Mouse (Mus musculus) lung, adult 2 months (tissue): ENCODE data around the gene Ankrd44. TPM values are rescaled to one million over a fixed set of nuclear protein-coding genes. Genes with fewer than 3 reads are reported as not detected.

Source experiments
- DNase-seq: peaks from one replicate; pipeline ENCODE4 v3.0.0; 2022
- H3K4me1 ChIP-seq: fragments of 200-500 bp; 2 replicates; pipeline ENCODE4 v1.6.1; 2011; ENCODE audit warnings: low read length; ENCODE audit not compliant: control insufficient read depth, insufficient read depth
- H3K4me3 ChIP-seq: fragments of 200-500 bp; replicated peaks from 2 replicates; pipeline ENCODE3; 2011; ENCODE audit warnings: low read depth, mild to moderate bottlenecking, control low read depth, low read length; ENCODE audit errors: extremely low read depth
- CTCF ChIP-seq: fragments of 200-500 bp; IDR thresholded peaks from 2 replicates; pipeline ENCODE4 v1.5.1; 2011; ENCODE audit warnings: mild to moderate bottlenecking, low read length, control low read depth; ENCODE audit not compliant: insufficient read depth
- POLR2A ChIP-seq: fragments of 200-500 bp; IDR thresholded peaks from 2 replicates; pipeline ENCODE4 v1.6.1; 2011; ENCODE audit warnings: low read depth, mild to moderate bottlenecking, control low read depth, low read length, borderline replicate concordance; ENCODE audit errors: extremely low read depth
- WGBS: fragments of 180-500 bp; shearing (Covaris S2); methylation state at CpG from one replicate; pipeline ENCODE4 v1.1.7; 2018; 5-methylcytosine and 5-hydroxymethylcytosine counted together
- polyA plus RNA-seq: library from polyadenylated mRNA; depleted of rRNA; stranded (reverse); fragments of >200 nt; gene quantifications from 2 replicates; pipeline ENCODE4 v1.2.3, GENCODE M21; 2012

The Ankrd44 gene
- polyA plus RNA-seq, 1 experiment, result 67.3 TPM

DNA sequence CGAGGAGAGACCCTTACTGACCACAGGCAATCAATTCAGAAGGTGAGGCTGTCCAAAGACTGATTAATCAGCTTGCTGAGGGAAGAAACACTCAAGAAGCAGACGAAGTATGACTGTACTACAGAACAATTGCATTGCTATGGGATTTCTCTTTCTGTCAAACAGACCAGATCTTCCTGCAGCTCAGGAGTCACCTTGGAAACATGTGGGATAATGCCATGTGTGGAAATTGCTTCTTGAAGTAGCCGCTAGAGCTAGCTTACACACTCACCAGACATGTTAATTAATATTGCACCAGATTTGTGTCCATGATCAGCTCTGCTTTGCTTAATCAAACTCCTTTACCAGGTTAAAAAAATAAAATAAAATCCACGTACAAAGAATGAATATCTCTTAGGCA lies 137.8 kb downstream of the Ankrd44 start:
- H3K4me1 ChIP-seq, result peaks cover 11% of the 10 kb centered on the region
- 75% methylated on average over 4 of the region's 4 CpGs for WGBS
- no peak for DNase-seq
- TF ChIP-seq POLR2A, result no peak
- no peak for TF ChIP-seq CTCF
- no peak overlapping the region for H3K4me3 ChIP-seq

DNA sequence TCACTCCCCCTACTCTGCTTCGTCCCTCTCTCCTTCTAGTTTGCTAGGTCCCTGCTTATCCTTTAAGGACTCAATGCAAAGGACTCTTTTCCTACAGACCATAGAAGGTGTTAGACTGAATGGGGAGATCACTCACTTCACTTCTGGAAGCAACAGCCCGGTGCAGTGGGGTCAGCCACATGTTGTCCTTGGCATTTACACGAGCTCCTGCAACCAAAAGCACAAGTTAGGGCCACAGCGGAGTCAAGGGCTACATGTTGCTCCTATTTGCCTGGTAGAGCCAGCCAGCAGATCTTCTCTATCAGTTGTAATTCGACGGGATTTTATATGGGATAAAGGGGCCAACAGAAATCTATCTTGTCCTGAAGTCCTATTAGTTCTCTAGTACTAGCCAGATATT lies 148.0 kb downstream of the Ankrd44 start:
- no peak for TF ChIP-seq CTCF
- no peak for TF ChIP-seq POLR2A
- WGBS, result 88% methylated on average over 6 of the region's 6 CpGs
- 0 out of 2 replicates have a peak, but pooled peaks cover 3% of the 10 kb centered on the region for H3K4me1 ChIP-seq
- DNase-seq, result no peak
- H3K4me3 ChIP-seq, result no peak overlapping the region

DNA sequence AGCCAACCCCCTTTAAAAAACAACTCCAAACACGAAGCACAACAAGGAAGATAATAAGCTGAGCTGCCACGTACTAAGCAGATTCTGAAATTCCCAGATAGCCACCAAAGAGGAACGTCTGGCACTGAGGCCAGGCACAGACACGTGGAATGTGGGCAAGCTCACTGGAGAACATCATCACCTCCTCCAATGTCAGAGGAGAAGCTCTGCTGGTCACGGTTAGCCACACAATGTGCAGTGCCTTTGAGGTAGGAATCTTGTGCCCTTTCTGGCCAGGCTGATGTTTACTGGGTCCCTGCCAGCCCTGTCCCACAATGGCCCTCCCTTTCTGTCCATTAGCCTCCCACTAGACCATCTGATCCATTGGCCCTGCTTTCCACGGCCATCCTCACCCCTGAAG lies 149.1 kb downstream of the Ankrd44 start:
- H3K4me1 ChIP-seq, result 0 out of 2 replicates have a peak, but pooled peaks cover 3% of the 10 kb centered on the region
- no peak for TF ChIP-seq CTCF
- no peak for TF ChIP-seq POLR2A
- H3K4me3 ChIP-seq, result no peak overlapping the region
- no peak for DNase-seq
- WGBS, result 54% methylated on average over 6 of the region's 6 CpGs

DNA sequence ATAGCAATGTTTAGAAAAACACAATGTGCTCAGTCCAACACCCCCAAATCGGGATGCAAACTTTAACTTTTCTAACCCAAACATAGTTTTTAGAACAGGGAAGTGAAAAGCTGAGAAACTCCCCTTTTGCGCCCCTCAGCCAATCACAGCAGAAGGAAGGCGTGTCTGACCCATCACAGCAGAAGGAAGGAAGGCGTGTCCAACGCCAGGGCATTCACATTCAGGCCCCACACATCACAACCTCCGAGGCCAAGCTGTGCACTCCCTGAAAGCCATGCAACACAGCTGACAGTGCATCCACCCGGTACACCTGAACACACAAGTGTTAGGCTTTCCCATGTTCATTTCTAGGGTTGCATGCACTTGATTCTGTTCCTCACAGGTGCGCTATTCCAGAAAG lies 150.1 kb downstream of the Ankrd44 start:
- DNase-seq, result no peak
- WGBS, result 63% methylated on average over 8 of the region's 8 CpGs
- Histone ChIP-seq H3K4me3 (no peak overlapping the region), H3K4me1 (0 out of 2 replicates have a peak, but pooled peaks cover 3% of the 10 kb centered on the region)
- TF ChIP-seq POLR2A (no peak), CTCF (no peak)

DNA sequence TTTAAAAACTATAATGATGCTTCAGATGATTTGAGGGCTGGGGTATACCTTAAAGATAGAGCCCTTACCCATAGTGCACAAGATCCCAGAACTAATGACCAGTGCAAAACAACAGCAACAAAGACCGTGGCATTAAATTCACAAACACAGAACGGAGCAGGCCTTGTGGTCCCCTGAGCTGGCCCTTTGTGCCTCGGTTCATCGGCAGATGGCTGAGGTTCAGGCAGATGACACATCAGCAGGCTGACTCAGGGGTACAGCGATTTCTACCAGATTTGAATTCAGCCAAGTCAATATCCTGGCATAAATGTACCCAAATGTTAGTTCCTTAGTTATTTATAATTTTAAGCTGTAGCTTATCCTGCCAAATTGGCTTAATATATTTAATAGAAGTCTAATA lies 153.3 kb downstream of the Ankrd44 start:
- Histone ChIP-seq H3K4me1 (0 out of 2 replicates have a peak, but pooled peaks cover under 1% of the 10 kb centered on the region), H3K4me3 (no peak overlapping the region)
- no peak for DNase-seq
- 88% methylated on average over 5 of the region's 5 CpGs for WGBS
- TF ChIP-seq POLR2A (no peak), CTCF (no peak)

DNA sequence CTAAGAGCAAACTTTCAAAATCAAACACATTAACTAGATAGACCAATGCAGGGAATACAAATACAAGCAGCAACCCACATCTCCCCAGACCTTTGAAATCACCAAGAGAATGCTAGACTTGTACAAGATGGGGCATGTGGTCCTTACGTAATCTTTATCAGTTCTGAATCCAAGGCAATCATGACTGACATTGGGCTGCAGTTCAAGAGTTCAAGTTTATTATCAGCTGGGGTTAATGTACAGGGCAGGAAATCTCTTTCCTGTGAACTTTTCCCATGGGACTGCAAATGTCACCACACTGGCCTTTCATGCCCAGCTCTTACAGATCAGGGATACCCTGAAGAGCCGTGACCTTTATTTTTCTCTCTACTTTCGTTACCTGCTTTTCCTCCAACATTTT lies 154.7 kb downstream of the Ankrd44 start:
- WGBS, result 86% methylated on average over 3 of the region's 3 CpGs

DNA sequence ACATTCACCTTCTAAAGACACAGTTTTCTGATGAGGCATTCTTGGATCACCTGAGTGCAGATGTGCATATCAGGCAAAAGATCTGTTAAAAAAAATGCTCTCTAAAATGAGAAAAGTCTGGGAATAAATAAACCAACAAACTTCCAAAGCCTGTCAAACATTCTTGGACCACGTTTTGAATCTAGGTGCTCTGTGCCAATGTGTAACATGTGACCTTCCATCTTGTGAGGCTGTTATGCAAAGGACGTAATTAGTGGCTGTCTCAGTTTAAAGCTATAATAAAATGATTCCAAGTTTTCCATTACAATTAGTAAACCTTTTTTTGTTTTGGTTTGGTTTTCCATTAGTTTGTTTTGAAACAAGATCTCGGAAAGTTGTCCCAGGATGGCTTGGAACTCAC lies 159.0 kb downstream of the Ankrd44 start:
- no peak for DNase-seq
- TF ChIP-seq CTCF (no peak), POLR2A (no peak)
- Histone ChIP-seq H3K4me3 (no peak overlapping the region), H3K4me1 (peaks cover 13% of the 10 kb centered on the region)
- whole genome bisulfite sequencing, result 67% methylated on average over 3 of the region's 3 CpGs

More for the DNA sequence above, 154.7 kb downstream of the Ankrd44 start:
- peaks cover 3% of the 10 kb centered on the region for H3K4me1 ChIP-seq
- TF ChIP-seq POLR2A, result no peak
- no peak for TF ChIP-seq CTCF
- DNase-seq, result no peak
- H3K4me3 ChIP-seq, result no peak overlapping the region

DNA sequence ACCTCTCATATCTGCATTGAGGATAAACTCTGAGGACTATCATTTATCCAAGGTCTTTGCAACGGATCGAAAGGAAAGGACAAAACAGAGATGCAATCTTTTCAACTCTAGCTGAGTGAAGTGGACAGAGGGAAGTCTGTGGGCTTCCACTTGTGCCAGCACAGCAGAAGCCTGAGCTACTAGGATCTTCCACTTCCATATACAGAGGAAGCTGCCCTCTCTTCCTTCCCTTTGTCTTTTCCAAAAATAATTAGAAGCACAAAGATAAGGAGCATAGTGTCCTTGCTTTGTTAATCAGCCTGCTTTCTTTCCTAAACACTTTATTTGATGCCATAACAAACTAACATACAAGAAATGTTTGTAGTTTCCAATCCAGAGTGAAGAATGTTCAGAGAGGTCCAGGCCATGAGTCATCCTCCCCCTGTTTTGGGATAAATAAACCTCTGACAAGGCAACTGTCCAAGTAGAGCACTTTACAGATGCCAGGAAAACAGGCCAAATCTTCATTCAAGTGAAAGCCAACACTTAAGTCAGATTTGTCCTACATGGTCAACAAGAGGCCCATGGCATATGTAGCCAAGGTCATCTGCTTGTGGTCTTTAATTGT lies 160.5 kb downstream of the Ankrd44 start:
- Histone ChIP-seq H3K4me1 (peaks cover 13% of the 10 kb centered on the region), H3K4me3 (no peak overlapping the region)
- DNase-seq, result no peak
- 31% methylated on average over 2 of the region's 2 CpGs for WGBS
- TF ChIP-seq POLR2A, result no peak

DNA sequence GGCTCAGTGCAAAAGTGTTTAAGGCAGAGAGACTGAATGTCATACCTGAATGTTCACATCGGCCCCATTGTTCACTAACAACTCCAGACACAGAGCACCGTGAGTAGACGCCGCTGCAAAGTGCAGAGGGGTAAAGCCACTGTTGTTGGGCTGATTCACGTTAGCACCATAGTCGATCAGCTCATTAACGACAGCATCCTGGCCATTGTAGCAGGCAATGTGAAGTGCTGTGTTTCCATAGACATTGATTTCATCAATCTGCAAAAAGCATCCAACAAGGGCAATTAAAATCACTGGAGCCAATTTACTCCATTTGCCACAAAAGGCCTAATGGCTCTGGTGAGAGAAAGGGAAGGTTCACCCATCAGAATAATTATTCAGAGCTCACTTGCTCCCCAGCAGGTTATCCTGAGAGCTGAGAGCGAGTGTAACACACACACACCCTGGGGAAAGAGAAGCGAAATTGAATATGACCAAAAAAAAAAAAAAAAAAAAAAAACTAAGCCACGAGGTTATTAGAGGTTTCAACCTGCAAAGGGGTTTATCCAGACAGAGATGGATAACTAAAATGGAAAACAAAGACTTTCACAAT lies 163.9 kb downstream of the Ankrd44 start:
- no peak for DNase-seq
- 91% methylated on average over 10 of the region's 10 CpGs for WGBS
- peaks cover 13% of the 10 kb centered on the region for H3K4me1 ChIP-seq
- TF ChIP-seq POLR2A (no peak), CTCF (no peak)
- H3K4me3 ChIP-seq, result no peak overlapping the region

DNA sequence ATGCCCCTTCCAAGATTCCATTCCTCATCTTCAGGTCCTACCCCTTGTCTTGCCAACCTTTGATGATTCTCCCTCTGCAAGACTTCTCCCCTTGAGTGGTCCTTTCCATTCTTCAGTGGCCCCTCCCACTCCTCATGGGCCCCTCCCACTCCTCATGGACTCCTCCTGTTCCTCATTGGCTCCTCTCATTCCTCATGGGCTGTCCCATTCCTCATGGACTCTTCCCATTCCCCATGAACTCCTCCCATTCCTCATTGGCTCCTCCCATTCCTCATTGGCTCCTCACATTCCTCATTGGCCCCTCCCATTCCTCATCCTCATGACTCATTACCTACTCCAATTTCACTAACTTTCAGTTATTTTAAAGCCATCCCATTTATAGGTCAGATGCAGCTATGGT lies 166.3 kb downstream of the Ankrd44 start:
- DNase-seq, result no peak
- no peak overlapping the region for H3K4me3 ChIP-seq
- TF ChIP-seq CTCF (no peak), POLR2A (no peak)
- peaks cover 3% of the 10 kb centered on the region; the same call in 1 of the 2 replicates for H3K4me1 ChIP-seq
